Mouse (Mus musculus): Measurements from ENCODE around the gene Olfr1233. TPM values are rescaled to one million over a fixed set of nuclear protein-coding genes. Genes with fewer than 3 reads are reported as not detected.

Gene Olfr1233
- not detected in 2 replicates for polyA plus RNA-seq (2014; fragmentation: Nextera tagmentation; extraction: Ambion mirVana)

DNA sequence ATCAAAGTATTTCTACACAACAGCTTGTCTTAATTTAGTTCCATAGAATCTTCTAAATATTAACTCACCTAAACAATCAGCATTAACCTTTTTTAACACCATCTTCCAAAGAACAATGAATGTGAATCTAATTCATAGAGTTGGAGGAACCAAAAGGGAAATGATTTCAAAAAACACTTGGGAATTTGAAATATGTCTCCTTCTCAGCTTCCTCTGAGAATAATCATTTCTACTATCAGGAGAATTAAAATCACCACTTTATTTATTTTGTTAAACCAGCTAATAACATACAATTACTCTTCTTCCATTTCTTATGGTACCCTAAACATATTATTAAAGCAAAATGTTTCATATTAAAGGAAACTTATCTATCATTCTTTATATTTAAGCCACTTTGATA lies at the start of gene Olfr1233:
Olfr1233 (minus strand) TSS at position 101 of the 400 bp plus-strand sequence.
- DNase-seq (ENCODE audit: low spot score) (no peak), ATAC-seq (ENCODE audit: insufficient number of reproducible peaks, low FRiP score, low TSS enrichment, low read depth) (no peak)
- no peak within 1 kb of the TSS for H3K27ac ChIP-seq (replicated peaks; ENCODE audit: low read depth, low read length)
- H3K4me2 ChIP-seq (ENCODE audit: low read depth, severe bottlenecking) = no peak within 1 kb of the TSS
- no peak within 1 kb of the TSS for H3K9ac ChIP-seq (ENCODE audit: low read length)
- H3K4me1 ChIP-seq (ENCODE audit: control insufficient read depth, insufficient read depth, low read length) = no peaks in the 10 kb centered on the region
- no peaks in the 10 kb centered on the region for H3K27me3 ChIP-seq (ENCODE audit: control insufficient read depth, insufficient read depth, low read length)
- H3K4me3 ChIP-seq (ENCODE audit: low read depth, low read length) = no peak within 1 kb of the TSS
- H3K9me3 ChIP-seq (ENCODE audit: control insufficient read depth, low read length) = no peaks in the 10 kb centered on the region
- no peaks in the 10 kb centered on the region for H3K36me3 ChIP-seq (ENCODE audit: control insufficient read depth, insufficient read depth, low read length)

- no peak within 1 kb of the TSS for H3K4me3 ChIP-seq (ENCODE audit: low read depth, low read length)
- H3K27me3 ChIP-seq (ENCODE audit: control insufficient read depth, insufficient read depth, low read length) = no peaks in the 10 kb centered on the region
- ATAC-seq (ENCODE audit: insufficient number of reproducible peaks, low FRiP score, low TSS enrichment, low read depth) = no peak
- H3K9ac ChIP-seq (ENCODE audit: low read length) = no peak within 1 kb of the TSS
- H3K36me3 ChIP-seq (ENCODE audit: control insufficient read depth, insufficient read depth, low read length) = no peaks in the 10 kb centered on the region
- DNase-seq (ENCODE audit: low spot score) = no peak
- no peaks in the 10 kb centered on the region for H3K4me1 ChIP-seq (ENCODE audit: control insufficient read depth, insufficient read depth, low read length)
- no peaks in the 10 kb centered on the region; the same call in 1 of the 2 replicates for H3K9me3 ChIP-seq (ENCODE audit: control insufficient read depth, low read length)
- no peak within 1 kb of the TSS for H3K27ac ChIP-seq (replicated peaks; ENCODE audit: low read depth, low read length)
- no peak within 1 kb of the TSS for H3K4me2 ChIP-seq (ENCODE audit: low read depth, severe bottlenecking)
- 89% methylated on average over 4 of the region's 4 CpGs for WGBS
Observed at GRCm38 (mm10) chr2:89364765-89365164, 22.6 kb upstream of the Olfr1233 start, which contains the start of gene Olfr1234. Olfr1234 (minus strand) TSS chr2:89364865.

DNA sequence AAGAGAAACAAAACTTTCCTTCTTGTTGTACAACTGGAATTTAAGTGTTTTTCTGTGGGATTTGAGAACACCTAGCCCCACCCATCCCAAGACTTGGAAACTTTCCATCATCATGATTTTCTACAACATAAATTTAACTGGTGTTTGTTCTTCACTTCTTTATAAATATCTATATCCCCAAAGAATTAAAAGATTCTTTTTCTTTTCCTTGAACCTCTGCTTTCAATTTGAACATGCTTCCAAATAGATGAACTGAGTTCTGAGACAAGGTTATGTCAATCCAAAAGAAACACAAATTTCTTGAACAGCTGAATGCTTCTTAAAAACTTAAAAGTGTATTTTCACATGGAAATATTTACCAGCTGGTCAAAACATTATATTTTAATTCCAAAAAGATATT lies 12.6 kb downstream of the Olfr1233 start, which contains the start of gene Olfr1232:
Olfr1232 (minus strand) TSS at position 101 of the 400 bp plus-strand sequence.
- no peak for ATAC-seq (ENCODE audit: insufficient number of reproducible peaks, low FRiP score, low TSS enrichment, low read depth)
- no peak within 1 kb of the TSS for H3K4me2 ChIP-seq (ENCODE audit: low read depth, severe bottlenecking)
- H3K27ac ChIP-seq (replicated peaks; ENCODE audit: low read depth, low read length) = no peak within 1 kb of the TSS
- DNase-seq (ENCODE audit: low spot score) = no peak
- H3K4me3 ChIP-seq (ENCODE audit: low read depth, low read length) = no peak within 1 kb of the TSS
- H3K9me3 ChIP-seq (ENCODE audit: control insufficient read depth, low read length) = no peaks in the 10 kb centered on the region
- H3K27me3 ChIP-seq (ENCODE audit: control insufficient read depth, insufficient read depth, low read length) = no peaks in the 10 kb centered on the region
- no peaks in the 10 kb centered on the region for H3K36me3 ChIP-seq (ENCODE audit: control insufficient read depth, insufficient read depth, low read length)
- H3K9ac ChIP-seq (ENCODE audit: low read length) = no peak within 1 kb of the TSS
- H3K4me1 ChIP-seq (ENCODE audit: control insufficient read depth, insufficient read depth, low read length) = no peaks in the 10 kb centered on the region

DNA sequence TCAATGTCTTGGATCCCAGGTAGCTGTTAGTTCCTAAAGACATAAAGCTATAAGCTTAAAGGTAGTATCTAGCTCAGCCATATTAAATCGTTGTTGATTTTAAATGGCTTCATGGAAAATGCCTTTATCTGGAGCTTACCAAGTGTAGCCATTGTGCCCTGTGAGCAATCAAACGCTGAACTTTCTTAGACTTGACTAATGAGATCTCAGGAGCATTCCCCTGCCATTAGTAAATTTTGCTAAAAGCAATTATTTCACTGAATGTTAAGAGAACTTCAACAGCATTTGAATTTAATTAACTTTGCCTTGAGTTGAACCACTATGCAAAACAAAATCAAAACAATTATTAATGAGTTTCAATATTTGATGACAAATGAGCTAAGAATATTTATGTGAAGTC lies 35.2 kb downstream of the Olfr1233 start, which contains the start of gene Olfr1231:
Olfr1231 (minus strand) TSS at position 101 of the 400 bp plus-strand sequence.
- H3K9me3 ChIP-seq (ENCODE audit: control insufficient read depth, low read length) = no peaks in the 10 kb centered on the region
- H3K27ac ChIP-seq (replicated peaks; ENCODE audit: low read depth, low read length) = no peak within 1 kb of the TSS
- no peaks in the 10 kb centered on the region for H3K36me3 ChIP-seq (ENCODE audit: control insufficient read depth, insufficient read depth, low read length)
- no peaks in the 10 kb centered on the region for H3K4me1 ChIP-seq (ENCODE audit: control insufficient read depth, insufficient read depth, low read length)
- no peak for ATAC-seq (ENCODE audit: insufficient number of reproducible peaks, low FRiP score, low TSS enrichment, low read depth)
- H3K9ac ChIP-seq (ENCODE audit: low read length) = no peak within 1 kb of the TSS
- no peak for DNase-seq (ENCODE audit: low spot score)
- no peaks in the 10 kb centered on the region for H3K27me3 ChIP-seq (ENCODE audit: control insufficient read depth, insufficient read depth, low read length)
- WGBS = 76% methylated on average over 2 of the region's 2 CpGs
- H3K4me2 ChIP-seq (ENCODE audit: low read depth, severe bottlenecking) = no peak within 1 kb of the TSS
- H3K4me3 ChIP-seq (ENCODE audit: low read depth, low read length) = no peak within 1 kb of the TSS

DNA sequence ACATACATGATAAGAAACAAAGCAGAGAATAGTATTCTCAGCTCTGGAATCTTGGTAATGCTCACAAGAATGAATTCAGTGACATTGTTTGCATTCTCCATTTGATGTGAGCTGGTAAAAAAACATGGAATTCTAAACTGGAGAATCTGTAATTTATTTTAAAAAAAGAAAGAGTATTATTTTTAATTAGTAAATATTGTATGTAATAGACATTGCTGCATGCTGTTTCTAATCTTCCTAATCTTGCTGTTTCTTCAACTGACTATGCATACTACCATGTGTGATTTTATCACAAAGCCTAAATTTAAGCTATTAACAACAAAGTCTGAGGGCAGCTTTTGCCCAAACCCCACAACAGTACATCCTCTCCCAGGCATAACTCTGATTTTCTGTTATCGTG lies 45.0 kb downstream of the Olfr1233 start, which contains the start of gene Olfr1230:
Olfr1230 (minus strand) TSS at position 101 of the 400 bp plus-strand sequence.
- Histone ChIP-seq H3K4me1 (ENCODE audit: control insufficient read depth, insufficient read depth, low read length) (no peaks in the 10 kb centered on the region), H3K4me3 (ENCODE audit: low read depth, low read length) (no peak within 1 kb of the TSS), H3K27ac (replicated peaks; ENCODE audit: low read depth, low read length) (no peak within 1 kb of the TSS), H3K36me3 (ENCODE audit: control insufficient read depth, insufficient read depth, low read length) (no peaks in the 10 kb centered on the region), H3K4me2 (ENCODE audit: low read depth, severe bottlenecking) (no peak within 1 kb of the TSS), H3K27me3 (ENCODE audit: control insufficient read depth, insufficient read depth, low read length) (no peaks in the 10 kb centered on the region), H3K9me3 (ENCODE audit: control insufficient read depth, low read length) (no peaks in the 10 kb centered on the region), H3K9ac (ENCODE audit: low read length) (no peak within 1 kb of the TSS)
- DNase-seq (ENCODE audit: low spot score) (no peak), ATAC-seq (ENCODE audit: insufficient number of reproducible peaks, low FRiP score, low TSS enrichment, low read depth) (no peak)
- WGBS = 96% methylated on average over 1 of the region's 1 CpGs

DNA sequence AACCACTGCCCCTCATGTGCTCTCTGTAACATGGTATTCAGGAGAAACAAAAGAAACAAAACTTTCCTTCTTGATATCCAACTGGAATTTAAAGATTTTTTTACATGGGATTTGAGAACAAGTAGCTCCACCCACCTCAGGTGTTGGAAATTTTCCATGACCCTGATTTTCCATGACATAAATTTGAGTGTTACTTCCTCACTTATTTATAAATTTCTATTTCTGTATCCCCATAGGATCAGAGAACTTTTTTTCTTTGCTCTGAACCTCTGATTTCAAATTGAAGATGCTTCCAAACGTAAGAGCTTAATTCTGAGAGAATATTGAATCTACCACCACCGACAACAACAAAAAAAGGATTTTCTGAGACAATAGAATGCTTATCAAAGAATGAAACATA lies 54.3 kb downstream of the Olfr1233 start, which contains the start of gene Olfr1229:
Olfr1229 (minus strand) TSS at position 101 of the 400 bp plus-strand sequence.
- H3K9ac ChIP-seq (ENCODE audit: low read length) = no peak within 1 kb of the TSS
- WGBS = 88% methylated on average over 2 of the region's 2 CpGs

More for the DNA sequence above, 54.3 kb downstream of the Olfr1233 start, which contains the start of gene Olfr1229:
- Histone ChIP-seq H3K27me3 (ENCODE audit: control insufficient read depth, insufficient read depth, low read length) (no peaks in the 10 kb centered on the region), H3K9me3 (ENCODE audit: control insufficient read depth, low read length) (no peaks in the 10 kb centered on the region), H3K4me3 (ENCODE audit: low read depth, low read length) (no peak within 1 kb of the TSS), H3K4me1 (ENCODE audit: control insufficient read depth, insufficient read depth, low read length) (no peaks in the 10 kb centered on the region), H3K4me2 (ENCODE audit: low read depth, severe bottlenecking) (no peak within 1 kb of the TSS), H3K27ac (replicated peaks; ENCODE audit: low read depth, low read length) (no peak within 1 kb of the TSS), H3K36me3 (ENCODE audit: control insufficient read depth, insufficient read depth, low read length) (no peaks in the 10 kb centered on the region)
- ATAC-seq (ENCODE audit: insufficient number of reproducible peaks, low FRiP score, low TSS enrichment, low read depth) = no peak
- no peak for DNase-seq (ENCODE audit: low spot score)

Other genes with a start within 250 kb of the Olfr1233 start
- not detected in 2 replicates for gene Olfr1220, start 235.6 kb downstream of the Olfr1233 start, polyA plus RNA-seq (2014; fragmentation: Nextera tagmentation; extraction: Ambion mirVana)
- not detected in 2 replicates for gene Olfr1221, start 225.1 kb downstream of the Olfr1233 start, polyA plus RNA-seq (2014; fragmentation: Nextera tagmentation; extraction: Ambion mirVana)
- gene Olfr1222, start 209.3 kb downstream of the Olfr1233 start, polyA plus RNA-seq (2014; fragmentation: Nextera tagmentation; extraction: Ambion mirVana) = not detected in 2 replicates
- not detected in 2 replicates for gene Olfr1223, start 190.8 kb downstream of the Olfr1233 start, polyA plus RNA-seq (2014; fragmentation: Nextera tagmentation; extraction: Ambion mirVana)
- gene Olfr1224-ps1, start 178.3 kb downstream of the Olfr1233 start, polyA plus RNA-seq (2014; fragmentation: Nextera tagmentation; extraction: Ambion mirVana) = not detected in 2 replicates
- not detected in 2 replicates for gene Olfr1225, start 167.7 kb downstream of the Olfr1233 start, polyA plus RNA-seq (2014; fragmentation: Nextera tagmentation; extraction: Ambion mirVana)
- not detected in 2 replicates for gene Olfr1226, start 142.3 kb downstream of the Olfr1233 start, polyA plus RNA-seq (2014; fragmentation: Nextera tagmentation; extraction: Ambion mirVana)
- not detected in 2 replicates for gene Olfr1228, start 88.3 kb downstream of the Olfr1233 start, polyA plus RNA-seq (2014; fragmentation: Nextera tagmentation; extraction: Ambion mirVana)
- not detected in 2 replicates for gene Olfr1229, start 54.4 kb downstream of the Olfr1233 start, polyA plus RNA-seq (2014; fragmentation: Nextera tagmentation; extraction: Ambion mirVana)
- not detected in 2 replicates for gene Olfr1230, start 45.1 kb downstream of the Olfr1233 start, polyA plus RNA-seq (2014; fragmentation: Nextera tagmentation; extraction: Ambion mirVana)
- gene Olfr1231, start 35.3 kb downstream of the Olfr1233 start, polyA plus RNA-seq (2014; fragmentation: Nextera tagmentation; extraction: Ambion mirVana) = not detected in 2 replicates
- gene Olfr1232, start 12.7 kb downstream of the Olfr1233 start, polyA plus RNA-seq (2014; fragmentation: Nextera tagmentation; extraction: Ambion mirVana) = not detected in 2 replicates
- gene Olfr1234, start 22.5 kb upstream of the Olfr1233 start, polyA plus RNA-seq (2014; fragmentation: Nextera tagmentation; extraction: Ambion mirVana) = not detected in 2 replicates
- gene Olfr1238, start 67.3 kb upstream of the Olfr1233 start, polyA plus RNA-seq (2014; fragmentation: Nextera tagmentation; extraction: Ambion mirVana) = not detected in 2 replicates
- gene Olfr1239, start 78.0 kb upstream of the Olfr1233 start, polyA plus RNA-seq (2014; fragmentation: Nextera tagmentation; extraction: Ambion mirVana) = not detected in 2 replicates
- not detected in 2 replicates for gene Olfr1240, start 100.6 kb upstream of the Olfr1233 start, polyA plus RNA-seq (2014; fragmentation: Nextera tagmentation; extraction: Ambion mirVana)
- gene Olfr1241, start 144.7 kb upstream of the Olfr1233 start, polyA plus RNA-seq (2014; fragmentation: Nextera tagmentation; extraction: Ambion mirVana) = not detected in 2 replicates
- gene Olfr1242, start 155.9 kb upstream of the Olfr1233 start, polyA plus RNA-seq (2014; fragmentation: Nextera tagmentation; extraction: Ambion mirVana) = not detected in 2 replicates
- not detected in 2 replicates for gene Olfr1243, start 189.1 kb upstream of the Olfr1233 start, polyA plus RNA-seq (2014; fragmentation: Nextera tagmentation; extraction: Ambion mirVana)
- gene Olfr1245, start 236.0 kb upstream of the Olfr1233 start, polyA plus RNA-seq (2014; fragmentation: Nextera tagmentation; extraction: Ambion mirVana) = not detected in 2 replicates

Data from limb, embryonic 11.5 days (tissue).